Mouse (Mus musculus): ENCODE data around the gene Fbxo21.

GRCm38 (mm10) chr5:117953893-117954292 lies 22.6 kb upstream of the Fbxo21 start:
- TF ChIP-seq CTCF (IDR thresholded peaks at IDR 0.05; ENCODE audit: control insufficient read depth, insufficient read depth, insufficient replicate concordance, low read depth, low read length) (no peak), POLR2A (IDR thresholded peaks at IDR 0.05; ENCODE audit: control insufficient read depth, low read depth, low read length) (no peak)
